Mouse (Mus musculus) ES-Bruce4 (cell line): Measurements from ENCODE around the gene Frmd4b. TPM values are rescaled to one million over a fixed set of nuclear protein-coding genes. Genes with fewer than 3 reads are reported as not detected.
A peak's percentile ranks its signal among the peaks of the same experiment; 100 is the strongest.

Experiments
- H3K27ac ChIP-seq: 2 replicates; pipeline ENCODE4 v1.5.1; 2012; ENCODE audit warnings: low read length, inconsistent platforms; ENCODE audit not compliant: insufficient read depth
- H3K27me3 ChIP-seq: 2 replicates; pipeline ENCODE4 v1.6.1; 2012; ENCODE audit warnings: mild to moderate bottlenecking, low read length, inconsistent platforms; ENCODE audit not compliant: control insufficient read depth, poor library complexity, insufficient read depth, severe bottlenecking
- H3K36me3 ChIP-seq: 2 replicates; pipeline ENCODE4 v1.6.1; 2012; ENCODE audit warnings: inconsistent platforms, mild to moderate bottlenecking, low read length, moderate library complexity; ENCODE audit not compliant: control insufficient read depth, poor library complexity, insufficient read depth, severe bottlenecking
- H3K4me1 ChIP-seq: one replicate; pipeline ENCODE4 v1.8.1; 2011; ENCODE audit warnings: low read length; ENCODE audit not compliant: control insufficient read depth, insufficient read depth
- H3K4me3 ChIP-seq: 2 replicates; pipeline ENCODE4 v1.5.1; 2011; ENCODE audit warnings: low read depth, mild to moderate bottlenecking, low read length
- H3K9ac ChIP-seq: 2 replicates; pipeline ENCODE4 v1.6.1; 2012; ENCODE audit warnings: low read depth, mild to moderate bottlenecking, inconsistent platforms; ENCODE audit not compliant: poor library complexity, severe bottlenecking
- H3K9me3 ChIP-seq: replicated peaks from 2 replicates; pipeline ENCODE4 v1.6.1; 2012; ENCODE audit warnings: mild to moderate bottlenecking, low read length, inconsistent platforms; ENCODE audit not compliant: control insufficient read depth, poor library complexity, insufficient read depth, severe bottlenecking
- CTCF ChIP-seq: IDR thresholded peaks from one replicate; pipeline ENCODE4 v1.8.1; 2011; ENCODE audit warnings: low read depth, low read length
- EP300 ChIP-seq: IDR thresholded peaks from 2 replicates; pipeline ENCODE4 v1.6.1; 2011; ENCODE audit warnings: low read depth, low read length; ENCODE audit not compliant: insufficient read depth
- POLR2A ChIP-seq: IDR thresholded peaks from one replicate; pipeline ENCODE4 v1.8.1; 2011; ENCODE audit warnings: low read length; ENCODE audit not compliant: insufficient read depth
- polyA plus RNA-seq: library from polyadenylated mRNA; stranded (reverse); fragments of >200 nt; gene quantifications from 2 replicates; pipeline ENCODE4 v1.2.4, GENCODE M21; 2011; ENCODE audit warnings: low read depth; ENCODE audit not compliant: missing spikeins, insufficient read depth, insufficient read length

Gene Frmd4b
- polyA plus RNA-seq, 1 experiment, result 27.8 TPM

DNA sequence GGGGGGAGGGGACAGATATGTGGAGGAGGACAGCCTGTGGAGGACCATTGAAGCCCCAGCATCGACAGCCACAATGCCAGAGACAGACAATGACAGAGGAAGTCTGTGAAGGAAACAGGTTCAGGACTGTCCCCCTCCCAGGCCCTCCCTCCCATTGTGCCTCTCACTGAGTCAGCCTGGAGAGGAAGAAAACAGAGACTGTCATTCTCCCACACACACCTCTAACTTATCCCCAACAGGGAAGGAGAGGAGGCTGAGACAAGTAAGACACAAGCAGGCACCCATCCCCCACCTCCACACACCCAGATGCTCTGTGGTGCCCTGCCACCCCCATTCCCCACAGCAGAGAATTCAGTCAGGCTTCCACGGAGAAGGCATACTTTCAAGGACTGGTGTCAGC lies 98.9 kb downstream of the Frmd4b start:
- no peaks in the 10 kb centered on the region for H3K36me3 ChIP-seq

DNA sequence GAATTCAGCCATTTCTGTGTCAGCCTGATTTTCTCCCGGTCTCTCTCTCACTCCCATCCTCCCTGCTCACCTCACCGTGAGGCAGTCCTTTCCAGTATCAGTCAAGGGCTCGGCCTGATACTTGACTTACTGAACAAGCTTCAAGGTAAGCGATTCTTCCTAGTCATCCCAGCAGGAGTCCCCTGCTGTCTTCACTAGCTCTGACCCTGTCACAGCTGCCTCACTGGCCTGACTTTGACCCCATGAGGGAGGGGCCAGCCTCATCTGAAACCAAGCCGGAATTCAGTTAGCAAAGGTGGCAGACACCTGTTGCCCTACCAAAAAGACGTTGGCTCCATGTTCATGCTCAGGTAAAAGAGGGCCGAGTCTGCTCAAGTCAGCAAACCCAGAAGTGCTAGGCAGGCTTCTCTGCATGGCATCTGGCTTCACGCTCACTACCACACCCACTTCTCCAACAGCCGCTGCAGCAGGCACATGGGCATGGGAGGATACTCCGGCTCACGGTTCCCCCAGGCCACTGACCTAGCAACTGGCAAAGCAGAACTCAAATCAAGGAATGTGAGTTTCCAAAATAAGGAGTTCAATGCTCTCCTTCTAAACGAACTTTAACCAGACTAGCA lies 99.6 kb downstream of the Frmd4b start:
- H3K27me3 ChIP-seq, result no peaks in the 10 kb centered on the region
- no peak overlapping the region for H3K9ac ChIP-seq
- TF ChIP-seq EP300 (peak; percentile 92), POLR2A (no peak)
- no peak overlapping the region for H3K4me3 ChIP-seq
- no peaks in the 10 kb centered on the region for H3K36me3 ChIP-seq
- H3K9me3 ChIP-seq, result no peaks in the 10 kb centered on the region
- peak overlapping the region; percentile 37 for H3K27ac ChIP-seq
- peaks cover 7% of the 10 kb centered on the region for H3K4me1 ChIP-seq

More for the DNA sequence above, 98.9 kb downstream of the Frmd4b start:
- Histone ChIP-seq H3K9me3 (no peaks in the 10 kb centered on the region), H3K27me3 (no peaks in the 10 kb centered on the region), H3K9ac (no peak overlapping the region), H3K4me3 (no peak overlapping the region), H3K4me1 (peaks cover 7% of the 10 kb centered on the region), H3K27ac (peak overlapping the region; percentile 53)
- TF ChIP-seq POLR2A (no peak), EP300 (peak; percentile 66; the same call in 1 of the 2 replicates)

DNA sequence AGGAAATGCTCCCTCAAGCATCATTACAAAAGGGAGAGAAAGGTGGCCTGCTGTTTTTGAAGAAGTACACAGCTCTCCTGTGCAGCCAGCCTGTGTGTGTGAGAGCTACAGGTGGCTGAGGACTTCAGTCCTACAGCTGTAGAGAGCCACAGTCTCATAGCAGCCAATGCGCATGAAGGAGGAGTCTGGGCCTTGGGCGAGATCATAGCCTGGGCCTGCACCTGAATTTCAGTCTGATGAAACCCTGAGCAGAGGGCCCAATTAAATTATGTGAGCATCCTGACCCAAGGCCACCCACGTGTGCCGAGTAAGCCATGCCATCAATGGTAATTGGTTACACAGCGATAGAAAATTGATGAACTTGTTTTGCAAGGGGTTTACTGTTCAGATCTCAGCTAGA lies 100.4 kb downstream of the Frmd4b start:
- Histone ChIP-seq H3K9me3 (no peaks in the 10 kb centered on the region), H3K4me1 (peaks cover 7% of the 10 kb centered on the region)
- TF ChIP-seq EP300, result no peak
- no peak for TF ChIP-seq CTCF
- TF ChIP-seq POLR2A, result no peak

GRCm38 (mm10) chr6:97510771-97511170 lies 106.6 kb downstream of the Frmd4b start:
- H3K4me3 ChIP-seq, result no peak overlapping the region
- no peaks in the 10 kb centered on the region for H3K27me3 ChIP-seq
- H3K4me1 ChIP-seq, result peaks cover 1% of the 10 kb centered on the region
- H3K9ac ChIP-seq, result no peak overlapping the region
- no peaks in the 10 kb centered on the region for H3K36me3 ChIP-seq
- no peak for TF ChIP-seq EP300
- TF ChIP-seq POLR2A, result no peak
- no peak for TF ChIP-seq CTCF
- H3K9me3 ChIP-seq, result no peaks in the 10 kb centered on the region
- no peak overlapping the region for H3K27ac ChIP-seq

More for the DNA sequence above, 100.4 kb downstream of the Frmd4b start:
- H3K9ac ChIP-seq, result no peak overlapping the region
- peak overlapping the region; percentile 37; the same call in 1 of the 2 replicates for H3K27ac ChIP-seq
- H3K36me3 ChIP-seq, result no peaks in the 10 kb centered on the region
- no peak overlapping the region for H3K4me3 ChIP-seq
- H3K27me3 ChIP-seq, result no peaks in the 10 kb centered on the region

DNA sequence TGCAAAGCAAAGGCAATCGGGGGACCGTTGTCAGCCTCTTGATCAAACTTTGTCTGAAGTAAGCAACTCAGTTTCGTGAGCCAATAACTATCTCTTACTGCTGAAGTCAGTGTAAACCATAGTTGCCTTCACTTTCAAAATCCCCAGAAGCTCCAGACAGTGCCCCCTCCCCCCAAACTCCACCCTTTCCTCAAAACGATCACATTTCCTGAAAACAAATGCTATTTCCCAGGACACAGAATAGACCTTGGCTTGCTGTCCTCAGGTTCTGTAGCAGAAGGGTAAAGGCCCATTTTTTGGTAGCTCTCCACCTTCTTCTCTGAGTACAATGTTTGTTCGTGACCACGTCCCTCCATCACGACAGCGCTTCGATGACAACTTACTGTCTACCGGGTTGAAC lies 107.9 kb downstream of the Frmd4b start:
- no peak overlapping the region for H3K9ac ChIP-seq
- H3K36me3 ChIP-seq, result no peaks in the 10 kb centered on the region
- no peak for TF ChIP-seq EP300
- no peak for TF ChIP-seq POLR2A
- TF ChIP-seq CTCF, result no peak
- no peaks in the 10 kb centered on the region for H3K9me3 ChIP-seq
- no peak overlapping the region for H3K27ac ChIP-seq
- H3K4me1 ChIP-seq, result peaks cover 1% of the 10 kb centered on the region
- H3K27me3 ChIP-seq, result no peaks in the 10 kb centered on the region
- H3K4me3 ChIP-seq, result no peak overlapping the region

DNA sequence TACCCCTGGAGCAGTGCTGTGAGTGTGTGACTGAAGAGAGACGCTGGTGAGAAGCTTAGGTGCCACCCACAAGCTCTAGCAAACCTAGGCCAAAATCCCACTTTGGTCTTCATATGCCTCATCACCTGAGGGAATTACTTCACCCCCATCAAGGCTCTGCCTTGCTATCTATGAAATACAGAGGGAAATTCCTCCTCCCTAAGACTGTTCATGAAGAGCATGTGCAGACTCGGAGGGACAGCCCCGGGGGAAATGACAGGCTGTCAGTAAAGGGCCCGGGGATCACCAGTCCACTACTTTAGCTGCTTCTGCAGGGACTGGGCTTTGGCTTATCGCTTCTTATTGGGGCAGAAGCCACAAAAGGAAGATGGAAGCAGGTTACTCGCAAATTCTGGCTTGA lies 108.9 kb downstream of the Frmd4b start:
- H3K4me3 ChIP-seq, result no peak overlapping the region
- no peaks in the 10 kb centered on the region for H3K9me3 ChIP-seq
- TF ChIP-seq EP300 (no peak), CTCF (no peak), POLR2A (no peak)
- no peak overlapping the region for H3K27ac ChIP-seq
- H3K9ac ChIP-seq, result no peak overlapping the region
- H3K27me3 ChIP-seq, result no peaks in the 10 kb centered on the region
- H3K4me1 ChIP-seq, result peaks cover 1% of the 10 kb centered on the region
- H3K36me3 ChIP-seq, result no peaks in the 10 kb centered on the region
